Mouse (Mus musculus) spleen, adult 10 weeks (tissue): ENCODE data around the gene Usp22. TPM values are rescaled to one million over a fixed set of nuclear protein-coding genes. Genes with fewer than 3 reads are reported as not detected.

Experiments
- polyA plus RNA-seq: library from polyadenylated mRNA; stranded (reverse); fragments of 350-450 nt; fragmentation: Illumina TruSeq; extraction: RNeasy Lipid Tissue Mini Kit (QIAGEN cat#74804); gene quantifications from one replicate; pipeline ENCODE4 v1.2.3, GENCODE M21; 2015; ENCODE audit warnings: low replicate concordance; ENCODE audit not compliant: insufficient read depth

The Usp22 gene
- polyA plus RNA-seq: 32.6 TPM

DNA sequence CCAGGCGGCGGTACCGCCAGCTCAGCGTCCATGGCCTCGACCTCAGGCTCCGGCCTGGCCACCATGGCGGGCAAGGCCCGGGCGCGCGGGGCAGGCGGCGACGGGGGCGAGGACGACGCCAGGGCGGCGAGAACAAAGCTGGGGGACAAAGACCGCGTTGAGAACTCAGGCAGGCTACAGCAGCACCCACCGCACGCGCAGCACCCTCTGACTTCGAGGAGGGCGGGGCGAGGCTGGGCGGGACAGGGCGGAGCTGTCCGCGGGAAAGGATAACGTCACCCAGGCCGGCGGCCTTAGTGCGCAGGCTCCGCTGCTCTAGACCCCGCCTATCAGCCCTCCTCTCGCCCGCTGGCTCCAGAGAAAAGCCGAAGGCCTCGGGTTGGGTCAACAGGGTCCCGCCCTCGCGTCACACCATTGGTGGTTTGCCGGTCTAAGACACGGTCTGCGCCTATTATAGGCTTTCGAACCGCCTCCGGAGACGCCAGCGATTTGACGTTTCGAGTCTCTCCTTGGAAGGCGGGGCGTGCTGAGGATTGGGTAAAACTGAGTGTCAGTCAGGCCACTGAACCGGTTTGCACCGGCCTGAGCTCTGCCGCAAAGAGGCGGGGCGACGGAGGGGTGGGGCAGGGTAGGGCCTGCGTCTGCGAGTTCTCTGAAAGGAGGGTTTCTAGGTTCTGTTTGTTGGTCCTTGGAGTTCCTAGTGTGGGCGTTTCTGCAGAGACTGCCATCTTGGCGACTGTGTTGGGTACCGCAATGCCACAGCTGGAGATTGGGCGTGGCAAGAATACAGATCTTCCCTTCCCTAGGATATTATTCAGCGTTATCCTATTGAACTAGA, at the start of gene Usp22:
Gene Usp22, minus strand, starts transcription at position 235 of the 838 bp plus-strand sequence.

DNA sequence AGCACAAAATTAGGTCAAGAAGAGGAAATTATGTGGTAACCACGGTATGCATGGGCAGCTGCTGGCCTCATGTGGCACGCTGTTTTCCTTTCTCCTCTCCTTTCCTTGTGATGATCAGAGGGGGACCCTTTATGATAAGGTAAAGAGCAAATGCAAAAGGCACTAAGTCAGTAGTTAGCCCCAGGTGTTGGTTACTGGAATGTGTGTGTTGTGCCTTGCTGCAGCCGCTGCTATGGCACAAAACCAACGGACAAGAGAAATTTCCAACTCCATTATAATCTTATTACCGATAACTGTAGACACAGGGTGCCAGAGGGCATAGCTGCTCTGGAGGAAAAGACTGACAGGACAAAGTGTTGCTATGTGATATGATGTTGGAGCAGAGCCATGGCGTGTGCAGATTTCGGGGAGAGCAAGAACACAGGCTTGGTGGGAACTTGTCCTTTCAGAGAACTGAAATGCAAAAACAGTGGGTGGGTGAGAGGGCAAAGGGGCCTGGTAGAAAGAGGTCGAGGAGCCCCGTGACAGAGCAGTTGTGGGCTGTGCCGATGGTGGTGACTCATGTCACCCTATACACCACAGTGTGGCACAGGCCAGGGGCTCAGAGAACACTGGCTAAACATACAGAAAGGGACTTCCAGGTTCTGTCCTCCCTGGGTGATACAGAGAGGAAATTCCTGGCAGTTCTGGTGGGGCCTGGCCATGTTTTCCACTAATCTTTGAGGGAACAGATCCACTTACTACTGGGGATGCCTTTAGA, 32.8 kb upstream of the Usp22 start, which contains the start of gene Aldh3a1:
Gene Aldh3a1, plus strand, starts transcription at position 51 of the 760 bp plus-strand sequence.

DNA sequence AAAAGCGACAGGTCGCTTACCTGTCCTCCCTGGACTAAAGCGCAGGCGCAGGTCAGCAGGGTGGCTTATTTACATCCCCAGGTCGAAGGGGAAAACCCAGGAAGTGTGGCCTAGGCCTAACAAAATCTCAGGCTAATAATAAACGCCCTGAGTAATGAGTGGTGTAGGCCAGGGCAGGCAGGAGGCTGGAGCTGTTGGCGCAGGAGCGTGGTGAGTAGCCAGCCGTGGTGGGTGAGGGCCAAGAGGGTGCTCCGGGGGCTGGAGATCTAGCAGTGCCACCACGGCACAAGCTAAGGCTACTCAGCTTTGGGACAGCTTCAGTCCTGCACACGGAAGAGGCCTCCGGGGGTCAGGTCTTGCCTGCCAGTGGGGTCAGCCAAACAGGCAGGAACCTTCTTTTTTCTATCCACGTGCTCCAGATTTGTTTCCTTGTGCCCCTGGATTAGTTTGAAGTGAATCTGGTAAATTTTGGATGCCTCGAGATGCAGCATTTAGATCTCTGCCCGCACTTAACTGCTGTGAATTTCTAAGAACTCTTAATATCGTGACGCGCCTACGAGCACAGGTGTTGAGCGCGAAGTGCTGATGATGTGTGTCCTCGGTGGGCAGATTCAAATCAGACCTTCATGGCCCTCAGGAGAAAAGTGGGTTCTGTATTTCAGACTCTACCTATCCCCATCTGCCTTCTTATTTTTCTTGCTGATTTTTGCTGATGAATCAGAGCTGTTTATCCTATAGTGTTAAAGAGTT, 48.1 kb downstream of the Usp22 start, which contains the start of gene Tnfrsf13b:
Gene Tnfrsf13b, plus strand, starts transcription at position 150 of the 750 bp plus-strand sequence.

Other genes with a start within 250 kb of the Usp22 start
- gene Map2k3, start 243.0 kb downstream of the Usp22 start, polyA plus RNA-seq: 32.8 TPM
- not detected for gene Kcnj12, start 152.5 kb downstream of the Usp22 start, polyA plus RNA-seq
- 157 TPM for gene Tnfrsf13b, start 48.3 kb downstream of the Usp22 start, polyA plus RNA-seq
- 1.9 TPM for gene Aldh3a1, start 32.5 kb upstream of the Usp22 start, polyA plus RNA-seq
- 57.8 TPM for gene Aldh3a2, start 92.4 kb upstream of the Usp22 start, polyA plus RNA-seq
- not detected for gene Slc47a2, start 167.8 kb upstream of the Usp22 start, polyA plus RNA-seq
- gene Slc47a1, start 203.3 kb upstream of the Usp22 start, polyA plus RNA-seq: not detected